Mouse (Mus musculus) heart, adult 2 months (tissue): ENCODE measurements at regions not wholly inside any gene's neighbourhood (a gene's known extent, or its start where the extent isn't known, plus 50 kb on each side); places are given as distances from the start of the nearest gene placed in this dataset.

Source experiments
- CTCF ChIP-seq: fragments of 200-600 bp; IDR thresholded peaks from 2 replicates; pipeline ENCODE4 v1.8.1; 2022; ENCODE audit warnings: antibody characterized with exemption, mild to moderate bottlenecking, moderate library complexity
- EP300 ChIP-seq: fragments of 200-500 bp; IDR thresholded peaks from 2 replicates; pipeline ENCODE4 v1.6.1; 2011; ENCODE audit warnings: low read depth, low read length, control low read depth; ENCODE audit not compliant: insufficient read depth
- POLR2A ChIP-seq: fragments of 200-500 bp; IDR thresholded peaks from 2 replicates; pipeline ENCODE4 v1.6.1; 2011; ENCODE audit warnings: mild to moderate bottlenecking, low read depth, low read length, control low read depth; ENCODE audit not compliant: insufficient read depth

- TF ChIP-seq CTCF: no peak
- TF ChIP-seq EP300: no peak
- TF ChIP-seq POLR2A: no peak
Measured at GRCm38 (mm10) chr2:161405847-161406384, 297.0 kb upstream of the Chd6 start.
